Mouse (Mus musculus): ENCODE data around the gene Fars2.

The Fars2 gene

DNA sequence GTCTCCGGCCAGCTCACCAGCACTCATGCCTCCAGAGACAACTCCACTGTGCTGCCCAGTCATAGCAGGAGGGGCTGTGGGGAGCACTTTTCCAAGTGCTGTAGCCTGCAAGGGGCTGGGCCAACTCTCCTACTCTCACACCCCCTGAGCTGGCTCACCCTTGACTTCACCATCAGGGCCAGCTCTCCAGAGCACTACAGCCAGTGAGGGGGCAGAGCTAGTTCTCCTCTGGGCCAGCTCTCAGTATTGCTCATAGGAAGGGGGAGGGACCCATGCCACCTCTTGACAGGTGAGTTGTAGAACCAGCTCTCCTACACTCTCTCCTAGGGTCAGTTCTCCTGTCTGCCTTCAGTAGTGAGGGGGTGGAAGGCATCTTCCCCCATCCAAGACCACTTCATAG, 413.6 kb downstream of the Fars2 start:
- DNase-seq, result peak; percentile 40 to 64

DNA sequence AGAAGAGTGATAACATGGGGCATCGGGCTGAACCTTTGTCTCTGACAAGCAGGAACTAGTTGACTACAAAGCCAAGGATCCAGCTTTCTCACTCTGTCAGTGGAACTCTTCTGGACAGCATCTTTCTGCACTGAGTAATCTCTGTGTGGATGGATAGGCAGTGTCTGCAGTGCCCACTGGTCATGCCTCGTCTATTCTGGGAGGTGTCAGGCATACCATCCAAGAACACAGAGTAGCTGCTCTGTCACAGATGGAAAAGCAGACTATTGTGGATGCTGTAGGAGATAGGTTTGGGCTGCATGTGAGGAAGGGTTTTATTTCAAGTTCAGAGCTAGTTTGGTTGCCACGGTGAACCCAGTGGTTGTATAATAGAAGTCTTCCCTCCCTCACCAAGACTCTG, 414.7 kb downstream of the Fars2 start:
- DNase-seq, result no peak

DNA sequence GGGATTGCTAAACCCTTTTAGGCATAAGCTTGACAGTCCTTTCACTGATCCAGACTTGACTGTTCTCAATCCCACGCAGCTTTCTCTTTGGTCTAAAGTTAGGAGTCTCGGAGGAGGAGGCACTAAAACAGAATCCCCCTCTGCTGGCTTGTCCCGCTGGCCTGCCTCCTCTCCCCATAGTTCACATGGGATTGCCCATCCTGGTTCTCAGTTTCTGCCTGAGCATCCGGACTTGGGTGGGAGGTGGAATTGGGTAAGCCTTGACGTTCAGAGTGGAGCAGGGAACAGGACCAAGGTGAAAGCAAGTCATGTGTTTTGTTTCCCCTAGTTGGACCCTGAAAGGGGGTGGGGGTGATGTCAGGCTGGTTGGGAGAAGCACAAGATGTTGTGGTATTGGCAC, 415.9 kb downstream of the Fars2 start:
- no peak for DNase-seq

DNA sequence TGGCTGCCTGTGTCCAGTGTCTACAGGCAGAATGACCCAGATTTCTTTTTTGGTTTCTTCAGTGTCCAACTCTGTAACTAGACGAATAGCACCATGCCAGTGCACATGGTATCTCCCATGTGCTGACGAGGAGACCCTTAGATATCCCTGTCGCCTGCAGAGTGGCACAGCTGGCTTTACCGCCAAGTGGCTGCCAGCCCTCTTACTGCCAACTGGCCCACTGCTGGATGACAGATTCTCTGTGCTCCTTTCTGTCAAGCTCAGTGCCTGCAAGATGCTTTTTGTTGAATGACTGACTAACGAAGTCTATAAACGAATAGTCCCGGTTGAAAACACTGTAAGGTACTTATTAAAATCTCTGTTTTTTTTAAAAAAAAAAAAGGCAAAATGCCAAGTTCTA, 416.3 kb downstream of the Fars2 start:
- DNase-seq, result no peak

DNA sequence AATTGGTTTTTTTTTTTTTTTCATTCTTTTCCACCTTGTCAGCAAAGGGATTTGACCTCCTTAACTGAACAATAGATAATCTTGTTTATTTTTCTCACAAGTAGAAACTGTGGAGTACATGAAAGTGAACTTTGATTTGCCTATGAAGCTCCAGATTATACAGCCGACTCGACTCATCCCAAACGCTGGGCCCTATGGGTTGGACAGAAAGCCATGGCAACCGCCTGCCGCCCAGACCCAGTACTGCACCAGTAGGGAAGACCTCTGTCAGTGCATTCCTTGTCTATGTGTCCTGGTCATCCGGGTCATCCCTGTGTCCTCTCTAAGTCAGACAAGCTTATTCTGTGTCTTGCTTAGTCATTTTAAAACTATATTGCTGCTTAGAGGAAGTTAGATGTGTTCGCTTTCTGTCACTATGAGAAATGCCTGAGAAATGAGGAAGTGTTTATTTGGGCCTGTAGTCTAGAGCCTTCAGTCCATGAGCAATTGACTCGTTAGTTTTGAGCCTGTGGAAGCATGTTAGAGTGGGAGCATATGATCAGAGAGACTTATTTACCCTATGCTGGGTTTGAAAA, 416.8 kb downstream of the Fars2 start:
- DNase-seq, result no peak

DNA sequence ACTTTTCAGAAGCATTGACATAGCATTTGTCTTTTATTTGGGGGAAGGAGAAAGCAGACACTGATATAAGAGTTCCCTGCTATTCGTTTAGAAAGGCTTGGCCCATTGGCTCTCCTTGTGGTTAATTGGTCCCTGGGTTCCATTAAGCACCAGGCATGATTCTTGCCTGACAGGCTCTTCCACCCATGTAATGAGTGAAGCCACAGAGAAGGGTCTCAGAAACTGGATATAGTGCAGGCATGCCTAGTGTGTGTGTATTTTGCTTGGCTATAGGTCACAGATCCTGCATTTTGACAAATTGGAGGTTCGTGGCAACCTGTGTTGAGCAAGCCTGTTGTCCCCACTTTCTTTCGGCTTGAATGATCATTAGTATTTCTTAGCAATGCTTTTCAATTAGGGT, 420.4 kb downstream of the Fars2 start:
- DNase-seq, result no peak

DNA sequence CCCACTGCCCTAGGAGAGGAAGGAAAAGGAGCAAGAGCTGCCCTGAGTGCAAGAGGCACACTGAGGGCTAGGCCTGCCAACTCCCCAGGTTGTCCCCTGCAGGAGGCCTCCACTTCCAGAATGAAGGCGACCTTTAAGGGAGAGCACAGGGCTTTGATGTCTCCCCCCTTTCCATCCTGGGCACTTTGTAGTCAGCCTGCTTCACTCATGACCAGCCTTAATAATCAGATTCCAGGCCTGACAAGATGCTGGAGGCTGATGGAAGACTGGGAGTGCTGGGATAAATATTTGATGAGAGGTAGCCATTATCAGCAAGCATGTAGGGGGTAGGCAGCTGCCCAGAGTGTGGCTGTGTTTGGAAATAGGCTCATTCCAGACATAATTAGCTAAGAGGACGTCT, 421.2 kb downstream of the Fars2 start:
- no peak for DNase-seq

DNA sequence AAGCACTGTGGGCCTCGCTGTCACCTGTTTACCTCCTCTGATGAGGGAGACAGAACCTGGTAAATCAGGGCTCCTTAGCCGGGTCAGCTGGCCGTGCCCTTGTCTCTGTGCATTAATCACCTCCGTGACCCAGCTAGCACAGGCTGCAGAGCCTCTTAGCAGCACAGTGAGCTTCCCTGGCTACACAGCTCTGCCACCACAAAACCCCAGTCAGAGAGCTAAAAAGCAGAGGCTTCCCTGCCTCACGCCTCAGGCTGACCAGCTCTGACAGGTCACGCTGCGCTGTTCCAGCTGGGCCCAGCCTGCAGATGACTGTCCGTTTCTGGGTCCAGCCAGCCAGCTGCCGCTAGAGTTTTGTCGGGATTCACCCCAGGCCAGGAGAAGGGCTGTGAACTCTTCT, 423.0 kb downstream of the Fars2 start:
- DNase-seq, result peak in 1 of 2 experiments; percentile 12

DNA sequence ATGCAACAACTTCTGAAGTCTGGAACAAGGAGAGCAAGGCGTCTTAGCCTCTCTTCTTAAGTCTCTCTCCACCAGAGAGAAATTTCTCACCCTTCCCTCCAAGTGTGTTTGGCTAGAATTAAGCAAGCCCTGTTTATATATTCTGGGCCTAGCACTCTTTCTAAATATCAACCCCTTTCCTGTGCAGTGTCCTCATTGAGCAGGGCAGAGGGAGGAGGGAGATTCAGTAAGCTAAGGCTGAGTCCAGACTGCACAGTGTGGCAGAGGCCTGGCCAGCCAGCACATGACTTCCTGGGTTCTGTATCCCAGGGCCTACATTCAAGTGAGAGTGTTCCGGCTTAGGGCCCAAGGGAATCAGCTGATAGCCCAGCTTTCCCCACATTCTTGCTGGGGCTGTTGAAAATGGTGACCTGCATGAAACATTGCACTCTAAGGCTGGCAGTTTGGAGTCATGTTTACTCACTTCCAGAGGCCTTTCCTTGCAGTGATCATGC, 424.1 kb downstream of the Fars2 start:
- DNase-seq, result no peak

DNA sequence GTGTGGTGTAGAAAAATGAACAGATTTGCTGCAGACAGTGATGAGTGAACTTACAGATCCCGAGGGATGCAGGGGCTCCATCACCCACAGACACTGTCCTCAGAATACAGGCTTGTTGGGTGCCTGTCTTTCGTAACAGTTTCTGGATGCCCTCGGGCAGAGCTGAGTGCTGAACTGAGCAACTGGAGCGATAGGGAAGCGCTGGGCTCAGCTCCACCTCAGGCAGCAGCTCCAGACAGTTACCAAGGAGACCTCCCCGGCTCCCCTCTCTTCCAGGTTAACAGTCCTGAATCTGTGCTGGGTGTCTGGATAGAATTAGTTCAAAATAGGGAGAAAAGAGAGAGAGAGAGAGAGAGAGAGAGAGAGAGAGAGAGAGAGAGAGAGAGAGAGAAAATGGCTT, 433.5 kb downstream of the Fars2 start:
- no peak for DNase-seq

DNA sequence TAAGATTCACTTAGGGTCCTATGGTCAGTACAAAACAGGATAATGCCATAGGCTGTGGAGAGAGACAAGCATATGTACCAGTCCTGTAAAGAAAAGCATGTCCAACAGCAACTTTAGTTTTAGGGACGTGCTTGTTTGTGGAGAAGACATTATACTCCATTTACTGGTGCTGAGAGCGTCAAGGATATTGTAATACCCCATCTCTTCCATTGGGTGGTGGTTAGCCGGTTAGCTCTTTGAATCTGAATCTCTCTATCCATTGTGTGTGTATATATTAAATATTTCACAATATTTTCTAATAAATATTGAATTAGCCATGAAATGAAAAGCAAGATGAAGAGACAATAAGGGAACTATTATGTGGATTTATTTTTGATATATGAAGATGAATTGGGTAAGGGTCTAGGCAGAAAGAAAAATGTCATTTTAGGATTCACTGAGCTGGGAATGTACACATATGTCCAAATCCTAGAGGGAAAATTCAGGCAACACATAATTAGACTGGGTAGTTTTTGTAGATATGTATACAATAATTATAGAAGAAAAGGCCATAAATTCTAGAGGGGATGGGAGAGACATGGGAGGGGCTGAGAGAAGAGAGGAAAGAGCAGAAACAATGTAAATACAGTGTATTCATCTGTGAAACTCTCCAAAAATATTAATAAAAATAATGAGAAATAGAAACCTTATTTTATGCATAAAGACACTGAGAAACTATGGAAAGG, 435.5 kb downstream of the Fars2 start:
- DNase-seq, result no peak

DNA sequence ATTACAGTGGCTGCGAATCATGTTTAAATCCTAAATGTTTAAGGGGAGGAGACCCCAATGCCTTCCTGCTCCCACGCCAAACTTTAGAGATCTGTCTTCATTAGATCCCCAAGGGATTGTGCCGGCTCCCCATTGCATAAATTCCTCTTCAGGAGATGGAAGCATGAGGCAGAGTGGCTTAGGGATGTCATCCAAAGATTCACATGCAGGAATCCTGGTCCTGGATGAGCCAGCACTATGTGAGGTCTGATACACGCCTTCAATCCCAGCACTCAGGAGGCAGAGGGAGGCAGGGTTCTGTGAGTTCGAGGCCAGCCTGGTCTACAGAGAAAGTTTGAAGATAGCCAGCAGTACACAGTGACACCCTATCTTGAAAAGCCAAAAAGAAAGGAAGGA, 436.0 kb downstream of the Fars2 start:
- DNase-seq, result no peak

DNA sequence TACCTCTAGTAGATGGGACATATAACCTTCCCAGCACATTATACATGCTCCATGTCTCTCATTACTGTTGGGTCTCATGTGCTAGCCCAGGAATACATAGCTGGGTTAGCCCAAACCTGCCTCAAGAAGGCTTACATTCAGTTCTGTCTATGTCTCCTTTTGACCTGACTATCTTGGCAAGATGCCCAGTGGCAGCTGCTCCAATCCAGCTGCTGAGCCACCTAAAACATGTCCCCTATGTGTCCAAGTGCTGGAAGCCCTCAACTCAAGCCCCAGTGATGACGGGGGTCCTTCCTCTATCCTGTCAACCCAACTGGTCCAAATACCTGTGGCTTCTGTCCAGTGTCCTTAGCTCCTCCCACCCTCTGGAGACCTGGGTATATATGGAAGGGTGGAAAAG, 437.5 kb downstream of the Fars2 start:
- DNase-seq, result no peak

DNA sequence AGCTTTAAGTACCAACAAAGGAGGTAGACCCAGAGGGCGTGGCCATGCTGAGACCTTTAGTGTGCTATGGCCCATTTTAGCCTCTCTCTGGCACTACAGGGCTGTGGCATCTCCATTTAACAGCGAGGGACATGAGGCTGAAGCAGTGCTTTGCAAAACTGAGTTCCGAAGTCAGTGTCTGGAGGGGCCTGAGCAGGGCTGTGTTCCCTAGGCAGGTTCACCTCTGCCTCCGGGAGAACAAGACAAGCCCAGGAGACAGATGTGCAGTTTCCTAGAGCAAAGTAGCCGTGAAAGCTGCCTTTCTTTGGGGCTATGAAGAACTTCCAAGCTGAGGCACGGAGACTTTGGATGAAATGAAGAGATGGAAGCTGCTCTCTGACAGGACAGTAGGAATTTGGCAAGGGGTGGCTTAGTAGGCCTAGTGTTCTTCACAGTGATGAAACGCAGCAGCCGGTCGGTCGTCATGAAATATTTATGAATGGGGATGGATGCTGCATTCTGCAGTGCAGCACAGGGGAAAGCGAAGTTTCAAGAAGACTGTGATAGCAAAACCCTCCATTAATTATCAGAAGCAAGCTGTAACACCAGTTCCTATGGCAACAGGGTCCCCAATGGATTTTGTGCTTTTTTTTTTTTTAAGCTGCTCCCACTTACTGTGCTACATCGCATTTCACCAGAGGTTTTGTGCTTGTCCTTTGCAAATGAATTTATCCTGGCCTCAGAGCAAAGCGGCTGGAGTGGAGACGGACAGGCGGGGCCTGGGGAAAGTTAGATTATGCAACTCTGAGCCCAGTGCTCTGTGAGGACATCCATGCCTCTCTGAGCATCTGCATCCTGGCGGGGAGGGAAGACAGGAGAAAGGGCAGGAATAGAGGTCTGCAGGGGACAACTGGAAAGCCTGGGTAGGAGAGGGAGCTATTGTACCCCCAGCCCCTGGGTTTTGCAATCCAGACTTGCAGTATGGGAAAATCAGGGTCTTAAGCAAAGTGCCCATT, 445.5 kb downstream of the Fars2 start:
- peak in 1 of 2 experiments; percentile 33 for DNase-seq

DNA sequence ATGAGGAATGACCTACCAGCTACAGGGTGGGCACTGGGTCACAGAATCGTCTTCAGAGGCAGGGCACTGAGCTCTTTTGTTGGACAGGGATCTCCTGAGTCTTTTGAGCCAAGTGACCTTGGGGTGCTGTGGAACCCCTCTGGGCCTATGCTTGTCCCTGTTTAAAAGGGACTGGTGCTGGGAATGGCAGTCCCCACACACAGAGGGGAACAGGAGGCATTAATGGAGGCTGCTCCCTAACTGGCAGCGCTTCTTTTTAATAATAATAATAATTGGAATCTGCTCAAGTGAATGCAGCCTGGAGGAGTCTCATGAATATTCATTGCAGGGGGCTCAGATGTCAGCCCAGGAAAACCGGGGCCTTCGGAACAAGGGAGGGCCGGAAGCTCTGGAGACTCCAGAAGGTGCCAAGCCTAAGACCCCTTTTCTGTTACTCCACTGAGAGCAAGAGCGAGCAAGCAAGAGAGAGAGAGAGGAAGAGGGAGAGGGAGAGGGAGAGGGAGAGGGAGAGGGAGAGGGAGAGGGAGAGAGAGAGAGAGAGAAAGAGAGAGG, 447.6 kb downstream of the Fars2 start:
- DNase-seq, result no peak

DNA sequence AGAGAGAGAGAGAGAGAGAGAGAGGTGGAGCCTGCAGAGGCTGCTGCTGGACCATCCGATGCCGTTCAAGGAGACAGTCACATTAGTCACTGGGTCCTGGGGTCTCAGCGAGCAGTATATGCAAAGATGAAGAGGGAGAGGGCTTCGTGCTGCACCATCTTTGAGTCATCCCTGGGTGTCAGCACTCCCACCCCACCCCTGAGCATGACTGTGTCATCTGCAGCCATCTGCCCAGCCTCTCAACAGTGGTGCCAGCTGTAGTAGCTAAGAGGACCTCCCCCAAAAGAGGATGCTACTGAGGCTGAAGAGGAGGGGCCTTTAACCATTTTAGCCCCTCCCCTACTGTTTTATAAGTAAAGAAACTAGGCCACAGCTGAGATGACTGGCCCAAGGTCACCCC, 459.6 kb downstream of the Fars2 start:
- no peak for DNase-seq

DNA sequence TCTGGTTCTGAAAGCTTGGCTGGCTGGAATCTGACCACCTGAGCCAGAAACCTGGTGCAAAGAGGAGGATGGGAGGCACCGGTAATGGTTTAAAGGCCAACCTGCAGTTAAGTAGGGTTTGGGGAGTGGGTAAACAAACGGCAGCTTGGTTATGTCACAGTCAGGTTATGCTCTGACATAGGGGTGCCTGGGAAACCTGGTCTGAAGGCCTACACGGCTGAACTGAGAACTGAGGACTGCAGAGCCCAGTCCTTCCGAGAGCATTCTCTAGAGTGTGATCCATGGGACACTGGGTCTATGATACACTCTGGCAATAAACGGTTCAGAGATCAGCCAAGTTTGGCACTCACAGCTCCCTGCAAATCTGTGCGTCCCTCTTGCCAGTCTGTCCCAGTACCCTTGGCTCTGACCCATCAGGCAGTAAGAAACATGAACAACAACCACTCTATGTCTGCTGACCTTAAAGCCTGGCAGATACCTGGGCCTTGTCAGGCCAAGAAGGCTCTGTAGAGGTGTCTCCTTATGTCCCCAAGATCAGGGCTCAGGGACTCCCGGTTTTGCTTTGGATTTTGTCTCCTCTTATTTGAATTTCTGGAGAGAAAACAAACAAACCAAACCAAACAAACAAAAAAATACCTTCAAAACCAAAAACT, 460.8 kb downstream of the Fars2 start:
- DNase-seq, result no peak

DNA sequence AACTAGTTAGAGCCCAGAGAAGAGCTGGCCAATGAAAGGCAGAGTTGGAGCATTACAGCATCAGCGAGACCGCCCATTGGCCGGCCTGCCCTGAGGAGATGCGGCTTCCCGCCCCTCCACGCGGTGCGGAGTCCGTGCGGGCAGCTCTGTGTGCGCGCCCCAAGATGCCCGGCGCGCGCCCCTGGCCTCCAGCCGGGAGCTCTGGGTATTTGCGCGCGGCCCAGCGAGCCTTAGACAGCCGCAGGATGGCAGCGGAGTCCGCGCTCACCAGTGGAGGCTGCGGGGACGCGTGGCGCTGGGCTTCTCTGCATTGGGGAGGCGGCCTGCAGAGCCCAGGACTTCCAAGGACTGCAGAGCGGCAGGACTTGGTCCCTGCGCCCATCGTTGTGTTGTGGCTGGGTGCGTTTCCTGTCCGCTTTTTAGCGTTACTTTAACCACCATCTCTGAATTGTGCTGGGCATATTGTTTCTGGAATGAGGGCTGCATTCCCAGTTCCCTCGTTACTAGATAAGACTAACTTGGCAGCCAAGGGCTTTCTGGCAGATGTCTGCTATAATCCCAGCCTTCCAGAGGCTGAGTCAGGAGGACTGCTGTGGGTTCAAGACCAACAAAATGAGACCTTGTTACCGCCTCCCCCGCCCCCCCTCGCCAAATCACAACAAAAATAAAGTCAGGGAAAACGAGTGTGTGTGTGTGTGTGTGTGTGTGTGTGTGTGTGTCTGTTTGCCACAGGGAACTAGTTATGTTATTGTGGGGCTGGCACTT, 461.5 kb downstream of the Fars2 start:
- peak; percentile 50 for DNase-seq

DNA sequence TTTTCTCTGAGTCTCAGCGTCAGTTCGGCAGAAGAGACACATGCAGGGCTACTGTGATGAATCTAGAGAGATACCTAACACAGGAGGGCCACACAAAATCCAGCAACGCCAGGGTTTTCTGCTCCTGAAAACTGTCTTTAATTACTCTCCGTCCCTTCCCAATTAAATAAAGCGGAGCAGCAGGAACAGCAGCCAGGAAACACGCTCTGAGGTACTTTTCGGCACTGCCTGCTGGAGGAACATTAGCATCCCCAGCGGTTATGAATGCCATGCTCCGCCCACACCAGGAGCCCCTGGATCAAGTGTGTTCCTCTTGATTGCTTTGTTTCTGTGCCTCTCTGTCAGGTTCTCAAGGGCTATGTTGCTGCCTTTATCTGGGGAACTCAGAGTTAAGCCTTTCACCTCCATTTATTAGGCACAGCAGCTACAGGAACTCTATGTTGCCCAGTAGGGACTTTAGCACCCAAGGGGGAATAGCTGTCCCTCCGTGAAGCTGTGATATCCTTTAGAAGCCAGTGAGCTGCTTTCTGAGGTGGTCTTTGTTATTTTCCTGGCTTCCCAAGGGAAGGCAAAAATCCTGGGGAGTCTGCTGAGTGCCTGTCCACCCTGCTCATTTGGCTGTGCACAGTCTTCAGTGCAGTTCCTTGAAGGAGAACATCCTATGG, 465.3 kb downstream of the Fars2 start:
- DNase-seq, result no peak

DNA sequence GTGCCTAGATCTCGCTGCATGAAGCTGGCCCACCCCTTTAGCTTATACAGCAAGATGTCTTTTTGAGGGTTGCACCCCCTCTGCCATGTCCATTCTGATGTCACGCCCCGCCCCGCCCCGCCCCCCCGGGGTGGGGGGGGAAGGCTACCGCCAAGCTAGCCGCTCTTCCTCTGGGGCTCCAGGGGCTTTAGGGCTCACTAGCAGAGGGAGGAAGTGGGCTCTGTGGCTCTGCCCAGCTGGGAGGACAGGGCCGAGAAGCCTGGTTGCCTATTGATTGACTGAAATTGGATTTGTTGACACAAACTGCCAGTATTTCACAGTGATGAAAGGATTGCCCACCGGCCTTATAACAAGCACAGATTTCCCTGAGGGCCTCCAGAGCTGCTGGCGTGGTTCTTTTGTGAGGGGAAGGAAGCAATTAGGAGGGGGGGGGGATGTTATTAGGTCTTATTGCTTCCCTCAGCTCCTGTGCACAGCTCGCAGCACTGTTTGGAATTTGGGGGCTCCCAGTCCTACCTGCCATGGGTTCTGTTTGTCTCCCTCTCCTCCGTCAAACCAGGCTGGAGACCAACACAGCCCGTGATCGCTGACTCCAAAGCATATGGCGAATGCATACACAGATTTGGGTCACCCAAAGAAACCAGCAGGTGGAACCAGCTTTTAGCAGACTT, 466.4 kb downstream of the Fars2 start:
- DNase-seq, result no peak

DNA sequence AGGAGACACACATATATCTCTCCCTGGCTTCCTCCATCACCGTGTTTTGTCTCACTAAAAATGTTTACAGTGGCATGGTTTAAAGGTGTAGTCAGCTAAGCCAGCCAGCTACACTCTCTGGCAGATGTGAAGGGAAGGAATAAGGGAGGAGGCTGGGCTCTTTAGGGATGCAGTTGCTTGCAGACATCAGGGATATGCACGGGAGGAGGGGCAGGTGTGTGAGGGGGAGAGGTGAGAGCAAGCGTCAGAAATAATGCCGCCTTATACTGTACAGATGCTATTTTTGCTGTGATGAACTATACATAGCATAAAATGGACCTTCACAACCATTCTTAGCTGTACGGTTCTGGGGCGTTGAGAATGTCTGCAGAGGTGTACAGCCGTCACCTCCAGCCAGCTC, 467.0 kb downstream of the Fars2 start:
- no peak for DNase-seq

All from lung, adult 18-20 months (tissue).